Mouse (Mus musculus) cerebellum, adult 9-11 months (tissue): ENCODE measurements around the gene Gm21882.
"Not testable (repeated sequence)": the region's sequence is repeated elsewhere in the genome, so short reads cannot be mapped to it uniquely, and the experiment has no call there.

ENCODE experiments used
- DNase-seq: peaks from one replicate; pipeline ENCODE4 v3.0.0; 2022

Gm21882 gene

DNA sequence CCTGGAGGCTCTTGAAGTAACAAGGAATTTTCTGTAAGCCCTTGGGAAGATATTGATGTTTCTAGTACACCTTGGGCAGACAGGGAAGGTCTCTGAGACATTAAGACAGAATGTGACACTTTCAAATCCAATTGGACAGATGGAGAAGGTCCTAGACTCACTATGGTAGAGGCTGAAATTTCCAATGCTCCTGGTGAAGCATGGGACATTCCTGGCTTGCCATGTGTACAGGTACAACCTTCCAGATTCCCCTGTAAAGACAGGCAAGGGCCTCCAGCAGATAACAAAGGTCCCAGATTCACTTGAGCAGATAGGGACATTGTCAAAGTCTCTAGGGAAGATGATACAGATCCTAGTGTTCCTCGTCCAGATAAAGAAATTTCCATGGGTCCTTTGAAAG, at the start of gene Gm21882:
Gm21882 (minus strand) TSS at position 101 of the 400 bp plus-strand sequence.
- not testable (repeated sequence) for DNase-seq
